Mouse (Mus musculus) spleen, adult 2 months (tissue): ENCODE data around the gene Gpm6b. TPM values are rescaled to one million over a fixed set of nuclear protein-coding genes. Genes with fewer than 3 reads are reported as not detected.

Source experiments
- DNase-seq, 2 experiments: peaks; one replicate each; pipeline versions ENCODE4 v3.0.0 to v3.0.0-alpha.2; 2012 to 2021; ENCODE audit warnings: low spot score in 2 of 2, low read depth in 1 of 2
- H3K27ac ChIP-seq: fragments of 200-500 bp; 2 replicates; pipeline ENCODE4 v1.5.1; 2012; ENCODE audit warnings: low read length, inconsistent platforms; ENCODE audit not compliant: insufficient read depth
- H3K27me3 ChIP-seq: fragments of 200-500 bp; 2 replicates; pipeline ENCODE4 v1.6.1; 2012; ENCODE audit warnings: mild to moderate bottlenecking, moderate library complexity, low read length, inconsistent platforms; ENCODE audit not compliant: control insufficient read depth, insufficient read depth
- H3K36me3 ChIP-seq: fragments of 200-500 bp; 2 replicates; pipeline ENCODE4 v1.6.1; 2012; ENCODE audit warnings: mild to moderate bottlenecking, low read length, inconsistent platforms; ENCODE audit not compliant: control insufficient read depth, insufficient read depth
- H3K4me1 ChIP-seq: fragments of 200-500 bp; 2 replicates; pipeline ENCODE4 v1.6.1; 2011; ENCODE audit warnings: inconsistent platforms; ENCODE audit not compliant: control insufficient read depth, insufficient read depth, insufficient read length
- H3K4me3 ChIP-seq: fragments of 200-500 bp; 2 replicates; pipeline ENCODE4 v1.5.1; 2011; ENCODE audit warnings: mild to moderate bottlenecking, inconsistent platforms; ENCODE audit not compliant: insufficient read depth, insufficient read length; ENCODE audit errors: extremely low read depth
- CTCF ChIP-seq: fragments of 200-500 bp; IDR thresholded peaks from 2 replicates; pipeline ENCODE4 v1.5.1; 2011; ENCODE audit warnings: mild to moderate bottlenecking, inconsistent platforms; ENCODE audit not compliant: insufficient read depth, insufficient read length, insufficient replicate concordance; ENCODE audit errors: extremely low read depth
- POLR2A ChIP-seq: fragments of 200-500 bp; IDR thresholded peaks from 2 replicates; pipeline ENCODE4 v1.6.1; 2011; ENCODE audit warnings: low read depth, low read length, inconsistent platforms
- WGBS: fragments of 180-500 bp; shearing (Covaris S2); methylation state at CpG from one replicate; pipeline ENCODE4 v1.1.7; 2018; 5-methylcytosine and 5-hydroxymethylcytosine counted together
- polyA plus RNA-seq: library from polyadenylated mRNA; depleted of rRNA; stranded (reverse); fragments of >200 nt; gene quantifications from 2 replicates; pipeline ENCODE4 v1.2.3, GENCODE M21; 2012

Gene Gpm6b
- polyA plus RNA-seq, 1 experiment, result 6.7 TPM

GRCm38 (mm10) chrX:166302791-166303190 lies 64.1 kb downstream of the Gpm6b start:
- H3K27me3 ChIP-seq, result no peaks in the 10 kb centered on the region
- peaks cover 3% of the 10 kb centered on the region; the same call in 1 of the 2 replicates for H3K4me1 ChIP-seq
- DNase-seq, result no peak
- WGBS, result 81% methylated on average over 2 of the region's 2 CpGs
- no peak overlapping the region for H3K27ac ChIP-seq
- TF ChIP-seq POLR2A, result no peak
- no peak for TF ChIP-seq CTCF
- H3K36me3 ChIP-seq, result no peaks in the 10 kb centered on the region
- H3K4me3 ChIP-seq, result no peak overlapping the region

GRCm38 (mm10) chrX:166304355-166304754 lies 65.6 kb downstream of the Gpm6b start:
- peaks cover 3% of the 10 kb centered on the region; the same call in 1 of the 2 replicates for H3K4me1 ChIP-seq
- no peak for DNase-seq
- no peaks in the 10 kb centered on the region for H3K27me3 ChIP-seq
- no peak overlapping the region for H3K4me3 ChIP-seq
- TF ChIP-seq POLR2A (no peak), CTCF (no peak)
- H3K27ac ChIP-seq, result no peak overlapping the region
- H3K36me3 ChIP-seq, result no peaks in the 10 kb centered on the region
- 54% methylated on average over 2 of the region's 2 CpGs for WGBS

- no peaks in the 10 kb centered on the region for H3K27me3 ChIP-seq
- H3K4me1 ChIP-seq, result peaks cover 3% of the 10 kb centered on the region; the same call in 1 of the 2 replicates
- TF ChIP-seq POLR2A, result no peak
- TF ChIP-seq CTCF, result no peak
- no peak overlapping the region for H3K4me3 ChIP-seq
- no peak overlapping the region for H3K27ac ChIP-seq
- WGBS, result 86% methylated on average over 7 of the region's 7 CpGs
- H3K36me3 ChIP-seq, result no peaks in the 10 kb centered on the region
- no peak for DNase-seq
These were observed 68.9 kb downstream of the Gpm6b start for GRCm38 (mm10) chrX:166307437-166308222.

GRCm38 (mm10) chrX:166308798-166309197 lies 70.1 kb downstream of the Gpm6b start:
- no peak for DNase-seq
- whole genome bisulfite sequencing, result 27% methylated on average over 1 of the region's 1 CpGs

GRCm38 (mm10) chrX:166315251-166315650 lies 76.5 kb downstream of the Gpm6b start:
- 92% methylated on average over 1 of the region's 1 CpGs for WGBS

More at GRCm38 (mm10) chrX:166308798-166309197, 70.1 kb downstream of the Gpm6b start:
- Histone ChIP-seq H3K4me3 (no peak overlapping the region), H3K27me3 (no peaks in the 10 kb centered on the region), H3K27ac (no peak overlapping the region), H3K36me3 (no peaks in the 10 kb centered on the region), H3K4me1 (peaks cover 3% of the 10 kb centered on the region; the same call in 1 of the 2 replicates)
- no peak for TF ChIP-seq CTCF
- TF ChIP-seq POLR2A, result no peak

GRCm38 (mm10) chrX:166316552-166317375 lies 78.1 kb downstream of the Gpm6b start:
- Histone ChIP-seq H3K27me3 (no peaks in the 10 kb centered on the region), H3K4me3 (no peak overlapping the region), H3K27ac (no peak overlapping the region), H3K4me1 (peaks cover 3% of the 10 kb centered on the region; the same call in 1 of the 2 replicates), H3K36me3 (no peaks in the 10 kb centered on the region)
- DNase-seq, result no peak
- no peak for TF ChIP-seq POLR2A
- TF ChIP-seq CTCF, result no peak
- WGBS, result 38% methylated on average over 7 of the region's 7 CpGs

More at GRCm38 (mm10) chrX:166315251-166315650, 76.5 kb downstream of the Gpm6b start:
- no peak for DNase-seq
- TF ChIP-seq CTCF (no peak), POLR2A (no peak)
- H3K36me3 ChIP-seq, result no peaks in the 10 kb centered on the region
- H3K4me1 ChIP-seq, result peaks cover 3% of the 10 kb centered on the region; the same call in 1 of the 2 replicates
- no peak overlapping the region for H3K27ac ChIP-seq
- no peak overlapping the region for H3K4me3 ChIP-seq
- no peaks in the 10 kb centered on the region for H3K27me3 ChIP-seq
